Mouse (Mus musculus): ENCODE results near the gene Colgalt2.

GRCm38 (mm10) chr1:152550973-152551372 lies 151.3 kb downstream of the Colgalt2 start:
- TF ChIP-seq POLR2A (IDR thresholded peaks at IDR 0.05; ENCODE audit: low read depth, low read length) (no peak), CTCF (conservative IDR thresholded peaks at IDR 0.05; ENCODE audit: insufficient read depth, insufficient read length, low read depth, low read length) (no peak)
